Mouse (Mus musculus): ENCODE measurements around the gene Ldha.
"Not testable (repeated sequence)": the region's sequence is repeated elsewhere in the genome, so short reads cannot be mapped to it uniquely, and the experiment has no call there.

The Ldha gene

DNA sequence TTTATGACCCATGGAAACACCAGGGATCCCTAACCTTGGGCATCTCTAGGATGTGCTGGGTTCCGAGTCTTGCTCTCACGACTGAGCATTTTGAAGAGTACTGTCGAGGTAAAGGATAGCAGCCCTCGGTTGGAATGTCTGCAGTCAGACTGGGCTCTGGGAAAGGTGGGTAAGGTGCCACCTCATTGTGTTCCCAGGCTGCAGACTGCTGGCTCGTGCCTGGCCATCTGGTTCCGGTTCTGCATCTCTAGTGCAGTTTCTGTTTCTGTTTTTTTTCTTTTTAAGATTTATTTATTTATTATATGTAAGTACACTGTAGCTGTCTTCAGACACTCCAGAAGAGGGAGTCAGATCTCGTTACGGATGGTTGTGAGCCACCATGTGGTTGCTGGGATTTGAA lies 40.7 kb downstream of the Ldha start:
- DNase-seq = not testable (repeated sequence)

DNA sequence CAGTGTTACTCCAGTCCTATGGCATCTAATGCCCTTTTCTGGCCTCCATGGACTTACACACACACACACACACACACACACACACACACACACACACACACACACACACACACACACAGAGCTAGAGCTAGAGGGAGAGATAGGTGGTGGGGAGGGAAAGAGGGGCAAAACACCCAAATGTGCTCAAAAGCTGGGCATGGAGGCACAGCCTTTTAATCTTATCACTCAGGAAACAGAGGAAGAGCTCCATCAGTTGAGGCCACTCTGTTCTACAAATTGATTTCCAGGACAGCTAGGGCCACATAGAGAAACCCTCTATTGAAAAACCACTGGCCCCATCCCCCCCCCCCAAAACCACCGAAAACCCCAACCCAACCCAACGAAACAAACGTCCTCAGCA lies 42.0 kb downstream of the Ldha start:
- no peak for DNase-seq

DNA sequence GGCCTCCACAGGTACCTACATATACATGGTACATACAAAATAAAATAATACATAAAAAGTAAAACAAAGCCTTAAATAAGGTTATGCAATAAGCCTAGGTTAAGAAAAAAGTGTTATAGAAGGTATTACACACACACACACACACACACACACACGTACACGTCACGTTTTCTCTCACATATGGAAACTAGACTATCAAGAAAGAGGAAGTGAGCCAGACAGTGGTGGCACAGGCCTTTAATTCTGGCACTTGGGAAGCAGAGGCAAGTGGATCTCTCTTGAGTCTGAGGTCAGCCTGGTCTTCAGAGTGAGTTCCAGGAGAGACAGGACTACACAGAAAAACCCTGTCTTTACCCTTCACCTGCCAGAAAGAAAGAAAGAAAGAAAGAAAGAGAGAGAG lies 54.2 kb downstream of the Ldha start:
- DNase-seq = no peak

DNA sequence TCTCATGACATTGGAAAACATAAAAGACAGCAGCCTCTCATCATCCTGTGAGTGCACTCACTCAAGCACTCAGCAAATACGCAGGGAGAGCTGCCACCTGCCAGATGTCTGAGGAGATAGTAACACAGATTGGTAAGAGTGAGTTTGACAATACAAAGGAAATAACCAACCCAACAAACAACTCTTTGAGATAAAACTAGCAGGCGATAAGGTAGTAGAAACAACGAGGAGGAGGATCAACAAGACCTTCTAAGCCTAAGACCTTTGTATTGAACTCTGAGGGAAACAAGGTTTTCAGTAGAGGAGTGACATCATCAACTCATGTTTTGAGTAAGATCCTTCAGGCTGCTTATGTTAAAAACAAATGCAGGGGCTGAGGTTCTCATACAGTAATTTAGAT lies 58.1 kb downstream of the Ldha start:
- DNase-seq = no peak

Measured in cerebellum, adult 11-12 months (tissue).